Mouse (Mus musculus) testis, adult 2 months (tissue): ENCODE results near the gene Gm47996.

Experiments
- CTCF ChIP-seq: fragments of 200-500 bp; IDR thresholded peaks from 2 replicates; pipeline ENCODE4 v1.5.1; 2012; ENCODE audit warnings: low read depth, mild to moderate bottlenecking, inconsistent platforms, low read length, moderate library complexity; ENCODE audit not compliant: control insufficient read depth, insufficient read depth, insufficient replicate concordance
- POLR2A ChIP-seq: fragments of 200-500 bp; IDR thresholded peaks from 2 replicates; pipeline ENCODE4 v1.6.1; 2012; ENCODE audit warnings: low read depth, mild to moderate bottlenecking, inconsistent platforms, low read length, moderate library complexity; ENCODE audit not compliant: control insufficient read depth

- no peak for TF ChIP-seq CTCF
- TF ChIP-seq POLR2A: no peak
Observed at GRCm38 (mm10) chr1:151224536-151224935, 14.6 kb downstream of the Gm47996 start.
